Mouse (Mus musculus) c-Kit-positive CD71-negative TER-119-negative erythroid progenitor cells, embryonic 14.5 days (primary cell): ENCODE results near the gene Zcrb1.
"Not testable (repeated sequence)": the region's sequence is repeated elsewhere in the genome, so short reads cannot be mapped to it uniquely, and the experiment has no call there.

Experiments used
- DNase-seq: peaks from one replicate; pipeline ENCODE4 v3.0.0-alpha.2; 2013; ENCODE audit warnings: low read depth

Gene Zcrb1

DNA sequence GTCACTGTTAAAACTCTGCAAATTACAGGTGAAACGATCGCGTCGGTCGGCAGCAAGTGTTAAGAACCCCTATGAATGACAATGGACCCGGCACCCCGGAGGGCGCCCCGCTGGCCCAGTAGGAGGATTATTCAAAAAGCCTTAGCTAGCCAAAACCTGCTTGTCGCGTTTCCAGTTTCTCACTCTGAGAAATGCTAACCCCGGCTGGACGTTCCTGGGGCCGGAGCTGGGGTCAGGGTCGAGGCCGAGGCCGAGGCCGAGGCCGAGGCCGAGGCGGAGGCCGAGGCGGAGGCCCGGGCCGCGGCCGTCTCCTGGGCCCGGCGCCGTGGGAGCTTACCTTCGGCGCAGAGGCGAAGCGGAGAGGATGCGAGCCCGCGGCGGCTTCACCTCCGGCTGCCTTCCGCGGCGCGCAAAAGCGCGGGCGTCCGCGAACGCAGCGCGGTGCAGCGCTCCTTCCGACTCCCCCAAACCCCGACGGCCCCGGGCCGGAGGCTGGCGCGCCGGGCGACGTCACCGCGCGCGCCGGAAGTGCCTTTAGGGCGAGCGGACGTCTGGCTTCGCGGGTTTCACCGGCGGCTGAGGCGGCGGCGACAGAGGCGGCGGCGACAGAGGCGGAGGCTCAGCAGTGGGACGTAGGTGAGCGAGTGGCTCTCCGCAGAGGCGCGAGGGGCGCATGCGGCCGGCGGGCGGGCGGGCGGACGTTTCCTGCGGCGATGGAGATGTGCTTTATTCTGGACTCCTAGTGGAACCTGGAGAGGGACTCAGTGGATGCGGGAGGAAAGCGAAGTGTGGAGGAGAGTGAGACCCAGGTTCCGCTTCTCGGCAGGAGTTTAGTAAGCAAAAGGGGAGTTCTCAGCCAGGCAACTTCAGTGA lies at the start of gene Zcrb1, which contains the start of gene Pphln1:
Gene Zcrb1 (minus strand): TSS at position 509 of the 873 bp plus-strand sequence.
Gene Pphln1 (plus strand): TSS at position 525 of the 873 bp plus-strand sequence.
- peak; percentile 79 for DNase-seq

GRCm38 (mm10) chr15:93443676-93444075 lies 45.5 kb upstream of the Zcrb1 start:
- no peak for DNase-seq

DNA sequence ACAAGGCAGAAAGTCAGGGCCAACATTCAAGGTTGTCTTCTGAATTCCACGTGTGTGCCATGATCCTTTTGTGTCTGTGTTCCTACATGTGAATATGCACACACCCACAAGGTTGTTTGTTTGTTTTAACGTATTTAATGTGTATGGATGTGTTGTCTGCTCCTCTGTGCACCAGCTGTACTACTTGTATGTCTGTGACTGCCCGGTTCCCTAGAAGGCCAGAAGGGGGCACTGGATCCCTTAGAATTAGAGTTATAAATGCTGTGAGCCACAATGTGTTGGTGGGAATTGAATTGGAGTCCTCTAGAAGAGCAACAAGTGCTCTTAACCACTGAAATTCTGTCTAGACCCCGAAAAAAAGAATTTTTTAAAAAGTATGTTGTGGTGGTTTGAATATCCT lies 44.1 kb upstream of the Zcrb1 start:
- DNase-seq = no peak

GRCm38 (mm10) chr15:93438663-93439062 lies 40.5 kb upstream of the Zcrb1 start:
- DNase-seq = peak; percentile 29

GRCm38 (mm10) chr15:93435998-93436397 lies 37.9 kb upstream of the Zcrb1 start:
- no peak for DNase-seq

DNA sequence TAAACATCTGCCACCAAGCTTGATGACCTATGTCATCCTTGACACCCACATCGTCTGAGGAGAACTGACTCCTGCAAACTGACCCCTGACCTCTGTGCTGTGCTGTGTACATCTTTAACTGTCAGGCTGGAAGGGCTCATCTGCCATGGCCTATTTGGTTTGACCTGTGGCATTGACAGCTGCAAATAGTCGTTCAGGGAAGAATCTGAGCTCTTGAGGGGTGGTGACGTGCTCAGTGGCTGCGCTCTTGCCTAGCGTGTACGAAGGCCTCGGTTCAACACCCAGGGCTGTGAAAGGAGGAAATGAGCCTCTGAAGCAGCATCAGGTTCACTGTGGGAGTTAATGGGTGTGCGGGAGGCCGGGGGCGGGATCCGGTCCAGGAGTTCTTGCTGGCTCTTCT lies 35.7 kb upstream of the Zcrb1 start:
- DNase-seq = no peak

GRCm38 (mm10) chr15:93422537-93422936 lies 24.4 kb upstream of the Zcrb1 start:
- peak; percentile 22 for DNase-seq

- DNase-seq = no peak
These were observed 22.5 kb upstream of the Zcrb1 start for GRCm38 (mm10) chr15:93420596-93420995.

DNA sequence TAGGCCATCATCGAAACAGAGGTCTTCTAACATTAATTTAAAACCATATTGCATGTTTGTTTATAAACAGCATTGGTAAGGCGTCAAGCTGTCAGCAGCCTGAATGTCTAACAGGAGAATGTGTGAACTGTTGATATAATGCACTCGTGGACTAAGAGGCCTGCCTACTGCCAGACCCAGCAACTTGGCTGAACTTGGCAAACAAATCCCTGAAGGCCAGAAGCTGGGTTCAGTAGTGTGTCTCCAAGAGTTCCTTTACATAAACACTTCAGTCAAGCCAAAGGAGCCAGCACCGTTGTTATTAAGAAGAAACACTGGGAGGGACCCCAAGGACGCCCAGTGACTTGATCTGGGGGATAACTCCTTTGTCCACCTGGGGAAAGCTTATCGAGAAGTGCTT lies 18.2 kb upstream of the Zcrb1 start:
- no peak for DNase-seq

- DNase-seq = no peak
These were observed 16.3 kb upstream of the Zcrb1 start for GRCm38 (mm10) chr15:93414456-93414855.

DNA sequence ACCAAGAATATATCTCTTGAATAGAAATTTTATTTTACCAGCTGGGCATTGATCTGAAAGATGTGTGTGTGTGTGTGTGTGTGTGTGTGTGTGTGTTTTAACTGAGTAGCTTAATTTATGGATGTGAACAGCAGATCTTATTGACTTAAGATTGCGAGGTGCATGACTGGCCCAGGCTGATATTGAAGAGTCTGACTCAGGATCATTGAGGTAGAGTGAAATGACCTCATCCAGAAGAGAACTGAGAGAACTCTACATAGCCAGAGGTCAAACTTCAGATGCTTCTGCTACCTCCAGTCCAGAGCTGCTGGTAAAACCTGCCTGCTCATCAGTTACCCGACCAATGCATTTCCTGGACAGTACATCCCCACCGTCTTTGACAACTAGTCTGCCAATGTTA lies 14.3 kb upstream of the Zcrb1 start:
- no peak for DNase-seq

- DNase-seq = no peak
These were observed 8.4 kb upstream of the Zcrb1 start for GRCm38 (mm10) chr15:93406492-93406891.

- no peak for DNase-seq
These were observed 7.4 kb upstream of the Zcrb1 start for GRCm38 (mm10) chr15:93405446-93405986.

GRCm38 (mm10) chr15:93404849-93405248 lies 6.7 kb upstream of the Zcrb1 start:
- no peak for DNase-seq

- DNase-seq = no peak
These were observed 4.6 kb upstream of the Zcrb1 start for GRCm38 (mm10) chr15:93402730-93403129.

DNA sequence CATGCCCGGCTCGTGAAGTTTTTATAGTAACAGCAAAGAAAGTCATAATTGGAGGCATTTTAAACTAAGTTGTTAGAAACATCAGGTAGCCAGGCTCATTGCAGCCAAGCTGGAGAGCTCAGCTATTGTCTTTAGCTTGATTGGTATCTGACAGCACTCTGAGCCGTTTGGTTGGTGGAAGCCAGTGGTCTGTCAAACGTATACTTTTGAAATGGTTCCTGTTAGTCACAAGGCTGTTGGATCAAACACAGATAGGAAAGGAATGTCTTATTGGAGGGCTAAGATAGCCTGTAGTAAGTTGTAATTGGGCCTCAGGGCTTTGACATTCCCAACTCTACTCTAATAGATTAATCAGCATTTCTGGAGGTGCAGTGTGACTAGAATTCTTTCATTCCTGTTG lies 3.3 kb upstream of the Zcrb1 start:
- no peak for DNase-seq

- no peak for DNase-seq
These were observed 786 bp upstream of the Zcrb1 start for GRCm38 (mm10) chr15:93398699-93399540.

GRCm38 (mm10) chr15:93397269-93397668 lies 865 bp downstream of the Zcrb1 start:
- DNase-seq = no peak

DNA sequence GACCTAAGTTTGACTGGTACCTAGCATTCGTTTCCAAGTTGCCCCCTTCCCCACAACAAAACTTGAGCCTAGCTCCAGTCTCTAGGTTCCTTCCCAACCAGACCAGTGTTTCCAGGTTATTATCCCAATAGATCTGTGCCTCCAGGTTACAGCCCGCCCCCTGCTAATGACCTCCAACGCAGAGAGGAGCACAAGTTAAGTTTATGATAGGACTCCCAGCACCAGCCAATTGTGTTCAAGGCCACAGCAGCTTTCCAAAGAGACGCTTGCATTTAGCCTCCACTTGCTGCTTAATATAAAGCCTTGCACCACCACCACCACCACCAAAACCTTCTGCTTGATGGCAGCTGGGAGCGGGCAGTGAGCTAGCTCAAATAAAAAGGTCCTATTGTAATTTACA lies 16.8 kb downstream of the Zcrb1 start:
- no peak for DNase-seq

GRCm38 (mm10) chr15:93379177-93379576 lies 19.0 kb downstream of the Zcrb1 start:
- DNase-seq = no peak

DNA sequence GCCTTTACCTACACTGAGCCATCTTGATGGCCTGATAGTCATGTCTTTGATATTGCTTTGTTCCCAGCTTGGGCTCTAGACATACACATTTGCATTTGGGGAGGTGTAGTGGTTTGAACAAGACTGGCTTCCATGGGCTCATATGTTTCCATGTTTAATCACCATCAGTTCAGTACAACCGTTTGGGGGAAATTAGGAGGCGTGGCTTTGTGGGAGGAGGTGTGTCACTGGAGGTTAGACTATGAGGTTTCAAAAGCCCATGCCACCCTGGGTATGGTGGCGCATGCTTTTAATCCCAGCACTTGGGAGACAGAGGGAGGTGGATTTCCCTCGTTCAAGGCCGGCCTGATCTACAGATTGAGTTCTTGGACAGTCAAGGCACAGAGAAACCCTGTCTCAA lies 22.4 kb downstream of the Zcrb1 start:
- no peak for DNase-seq

GRCm38 (mm10) chr15:93372525-93373119 lies 25.5 kb downstream of the Zcrb1 start:
- DNase-seq = not testable (repeated sequence)
